In the genomic region with DNA sequence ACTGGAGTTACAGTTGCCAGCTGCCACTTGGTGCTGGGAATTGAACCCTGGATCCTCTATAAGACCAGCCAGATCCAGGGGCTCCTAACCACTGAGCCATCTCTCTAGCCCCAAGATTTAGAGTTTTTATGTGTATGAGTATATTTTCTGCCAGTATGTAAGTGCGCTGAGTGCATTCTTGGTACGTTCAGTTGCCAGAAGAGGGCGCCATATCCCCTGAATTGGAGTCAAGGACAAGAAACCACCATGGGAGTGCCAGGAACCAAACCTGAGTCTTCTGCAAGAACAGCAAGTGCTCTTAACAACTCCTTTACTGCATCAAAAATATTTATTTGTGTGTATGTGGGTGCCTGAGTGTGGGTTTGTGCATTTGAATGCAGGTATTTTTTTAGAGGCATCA, we compare ENCODE assay signal across 8 mouse cellular contexts. TPM values are rescaled to one million over a fixed set of nuclear protein-coding genes. Genes with fewer than 3 reads are reported as not detected.
DNase-seq lines count a peak whose midpoint lies in the region; ATAC-seq and TF ChIP-seq lines count a peak whose summit lies in the region.

No protein-coding gene starts in this region.

- DNase-seq in kidney, adult 11 months, result peak; percentile 53
- DNase-seq in adrenal gland, adult 8-10 months, result peak; percentile 45
- peak; percentile 73 for DNase-seq in liver, adult 2 months (ENCODE audit: extremely low read depth, low read depth, low spot score)

- TF ChIP-seq CTCF in E14TG2a.4 (conservative IDR thresholded peaks at IDR 0.05; ENCODE audit: low read length), result peak; percentile 83
- TF ChIP-seq CTCF in liver, adult 2 months (IDR thresholded peaks at IDR 0.05; ENCODE audit: low read depth, low read length), result peak; percentile 68
- TF ChIP-seq CTCF in small intestine, adult 2 months (IDR thresholded peaks at IDR 0.05; ENCODE audit: extremely low read depth, insufficient read length, insufficient replicate concordance, low read depth, low read length), result peak; percentile 50; the same call in 1 of the 2 replicates

- H3K9ac ChIP-seq in kidney, embryonic 14.5 days (ENCODE audit: low read depth, low read length), result no peak overlapping the region
- no peak overlapping the region for H3K9ac ChIP-seq in liver, adult 2 months (ENCODE audit: low read depth, low read length)

- H3K27me3 ChIP-seq in kidney, embryonic 14.5 days (ENCODE audit: control insufficient read depth, insufficient read depth, low read length), result no peaks in the 10 kb centered on the region
- H3K27me3 ChIP-seq in E14TG2a.4 (ENCODE audit: insufficient read depth, low read length), result no peaks in the 10 kb centered on the region
- no peaks in the 10 kb centered on the region for H3K27me3 ChIP-seq in liver, adult 2 months (ENCODE audit: control insufficient read depth, insufficient read depth, low read length)
- H3K27me3 ChIP-seq in small intestine, adult 2 months (ENCODE audit: control insufficient read depth, insufficient read depth, low read length), result no peaks in the 10 kb centered on the region

- no peak overlapping the region for H3K4me3 ChIP-seq in kidney, embryonic 14.5 days (ENCODE audit: low read length)
- H3K4me3 ChIP-seq in E14TG2a.4 (replicated peaks; ENCODE audit: low read length), result no peak overlapping the region
- no peak overlapping the region for H3K4me3 ChIP-seq in liver, adult 2 months (ENCODE audit: insufficient read depth, low read depth, low read length)
- no peak overlapping the region for H3K4me3 ChIP-seq in small intestine, adult 2 months (ENCODE audit: low read depth, low read length)

- H3K36me3 ChIP-seq in kidney, embryonic 14.5 days (ENCODE audit: control insufficient read depth, insufficient read depth, low read length), result peaks cover 9% of the 10 kb centered on the region
- H3K36me3 ChIP-seq in E14TG2a.4 (ENCODE audit: insufficient read depth, low read length), result peaks cover 17% of the 10 kb centered on the region
- H3K36me3 ChIP-seq in liver, adult 2 months (ENCODE audit: control insufficient read depth, insufficient read depth, low read length), result peaks cover 3% of the 10 kb centered on the region; the same call in 1 of the 2 replicates
- peaks cover 2% of the 10 kb centered on the region; the same call in 1 of the 2 replicates for H3K36me3 ChIP-seq in small intestine, adult 2 months (ENCODE audit: control insufficient read depth, insufficient read depth, low read length)

- WGBS in kidney, embryonic 14.5 days, result 26% methylated on average over 3 of the region's 3 CpGs
- 51% methylated on average over 3 of the region's 3 CpGs for WGBS in liver, adult 2 months
- 26% methylated on average over 3 of the region's 3 CpGs for WGBS in small intestine, adult 2 months

- H3K27ac ChIP-seq in kidney, embryonic 14.5 days (ENCODE audit: low read depth, low read length), result no peak overlapping the region
- H3K27ac ChIP-seq in liver, adult 2 months (replicated peaks; ENCODE audit: insufficient read depth, low read depth, low read length), result no peak overlapping the region
- H3K27ac ChIP-seq in small intestine, adult 2 months (ENCODE audit: insufficient read depth, low read depth, low read length), result no peak overlapping the region

- H3K9me3 ChIP-seq in kidney, embryonic 14.5 days (ENCODE audit: control insufficient read depth, low read length), result no peaks in the 10 kb centered on the region
- H3K9me3 ChIP-seq in E14TG2a.4 (ENCODE audit: low read length), result no peaks in the 10 kb centered on the region

- no peak for ATAC-seq in kidney, embryonic 14.5 days (ENCODE audit: low FRiP score, low TSS enrichment)
- peak; percentile 68 for ATAC-seq in erythroblast, adult 5-6 weeks (replicated peaks; ENCODE audit: low FRiP score, poor library complexity, severe bottlenecking)
- no peak for ATAC-seq in activated CD4-positive, CD25-positive, alpha-beta regulatory T cell, adult 4 months

- H3K4me2 ChIP-seq in kidney, embryonic 14.5 days (replicated peaks; ENCODE audit: low read depth, low read length), result no peak overlapping the region

- no peak for TF ChIP-seq POLR2A in liver, adult 2 months (IDR thresholded peaks at IDR 0.05; ENCODE audit: extremely low read depth, insufficient read depth, low read length)
- TF ChIP-seq POLR2A in small intestine, adult 2 months (IDR thresholded peaks at IDR 0.05; ENCODE audit: low read depth, low read length), result no peak

- H3K79me2 ChIP-seq in liver, adult 2 months (ENCODE audit: control insufficient read depth, insufficient read depth, low read length), result no peaks in the 10 kb centered on the region

- H3K4me1 ChIP-seq in kidney, embryonic 14.5 days (ENCODE audit: control insufficient read depth, insufficient read depth, low read length), result no peaks in the 10 kb centered on the region
- peaks cover 12% of the 10 kb centered on the region for H3K4me1 ChIP-seq in E14TG2a.4 (replicated peaks; ENCODE audit: low read depth, low read length)
- no peaks in the 10 kb centered on the region for H3K4me1 ChIP-seq in liver, adult 2 months (ENCODE audit: control insufficient read depth, insufficient read depth, low read length)
- no peaks in the 10 kb centered on the region for H3K4me1 ChIP-seq in small intestine, adult 2 months (ENCODE audit: control insufficient read depth, insufficient read depth, insufficient read length, low read length)

RNA-seq across cellular contexts. Expression of gene Polr2a, which starts 29.4 kb away (rescaled TPM):
- polyA plus RNA-seq in kidney, embryonic 14.5 days (2014; fragmentation: Nextera tagmentation; extraction: Ambion mirVana), result 30.2 and 58.4 TPM in 2 replicates
- total RNA-seq in adrenal gland, adult 8-10 months (2022), result 100 to 1,000 TPM in 2 of 4 experiments, 10 to 100 TPM in 2; 85.2 to 125 (median 101) TPM
- total RNA-seq in erythroblast, adult 5-6 weeks (2015; ENCODE audit: low replicate concordance), result 56.5 and 58.3 TPM in 2 replicates
- total RNA-seq in erythroblast, adult 5-6 weeks (2017; ENCODE audit: low replicate concordance), result 69.5 and 76.9 TPM in 2 replicates
- total RNA-seq in liver, adult 2 months (2014; rRNA removed), result 10.0 and 12.6 TPM in 2 replicates
- 9.9 and 10.6 TPM in 2 replicates for polyA plus RNA-seq in liver, adult 2 months (2012; rRNA removed)
- polyA plus RNA-seq in small intestine, adult 2 months (2012; rRNA removed), result 22.5 and 62.3 TPM in 2 replicates
- 10 to 100 TPM; 24.0 to 28.8 TPM for polyA plus RNA-seq in activated CD4-positive, CD25-positive, alpha-beta regulatory T cell, adult 4 months (2017; shearing (Covaris generic))

RNA-seq across cellular contexts. Expression of gene Slc35g3, which starts 32.7 kb away (rescaled TPM):
- 0.23 and 0.36 TPM in 2 replicates for polyA plus RNA-seq in kidney, embryonic 14.5 days (2014; fragmentation: Nextera tagmentation; extraction: Ambion mirVana)
- not detected for total RNA-seq in adrenal gland, adult 8-10 months (2022)
- total RNA-seq in erythroblast, adult 5-6 weeks (2015; ENCODE audit: low replicate concordance), result not detected in 2 replicates
- not detected in 2 replicates for total RNA-seq in erythroblast, adult 5-6 weeks (2017; ENCODE audit: low replicate concordance)
- total RNA-seq in liver, adult 2 months (2014; rRNA removed), result not detected in 2 replicates
- not detected in 2 replicates for polyA plus RNA-seq in liver, adult 2 months (2012; rRNA removed)
- polyA plus RNA-seq in small intestine, adult 2 months (2012; rRNA removed), result 0.08 and 0.16 TPM in 2 replicates
- polyA plus RNA-seq in activated CD4-positive, CD25-positive, alpha-beta regulatory T cell, adult 4 months (2017; shearing (Covaris generic)), result not detected

RNA-seq across cellular contexts. Expression of gene Tnfsfm13, which starts 33.2 kb away (rescaled TPM):
- polyA plus RNA-seq in kidney, embryonic 14.5 days (2014; fragmentation: Nextera tagmentation; extraction: Ambion mirVana), result 4.6 and 4.9 TPM in 2 replicates
- 1 to 10 TPM; 3.4 to 8.4 (median 7.9) TPM for total RNA-seq in adrenal gland, adult 8-10 months (2022)
- total RNA-seq in erythroblast, adult 5-6 weeks (2015; ENCODE audit: low replicate concordance), result 0.38 and 4.8 TPM in 2 replicates
- total RNA-seq in erythroblast, adult 5-6 weeks (2017; ENCODE audit: low replicate concordance), result 2.8 and 5.2 TPM in 2 replicates
- total RNA-seq in liver, adult 2 months (2014; rRNA removed), result 2.5 and 3.4 TPM in 2 replicates
- polyA plus RNA-seq in liver, adult 2 months (2012; rRNA removed), result 2.6 and 3.6 TPM in 2 replicates
- 1.8 and 2.3 TPM in 2 replicates for polyA plus RNA-seq in small intestine, adult 2 months (2012; rRNA removed)
- not detected for polyA plus RNA-seq in activated CD4-positive, CD25-positive, alpha-beta regulatory T cell, adult 4 months (2017; shearing (Covaris generic))

RNA-seq across cellular contexts. Expression of gene Tnfsf12, which starts 33.4 kb away (rescaled TPM):
- polyA plus RNA-seq in kidney, embryonic 14.5 days (2014; fragmentation: Nextera tagmentation; extraction: Ambion mirVana), result 6.9 and 8.6 TPM in 2 replicates
- 10 to 100 TPM; 24.1 to 47.6 (median 36.3) TPM for total RNA-seq in adrenal gland, adult 8-10 months (2022)
- total RNA-seq in erythroblast, adult 5-6 weeks (2015; ENCODE audit: low replicate concordance), result 1.3 TPM in 1 of 2 replicates, not detected in the other
- total RNA-seq in erythroblast, adult 5-6 weeks (2017; ENCODE audit: low replicate concordance), result 0.17 and 1.1 TPM in 2 replicates
- 2.6 and 3.0 TPM in 2 replicates for total RNA-seq in liver, adult 2 months (2014; rRNA removed)
- 9.5 and 18.0 TPM in 2 replicates for polyA plus RNA-seq in liver, adult 2 months (2012; rRNA removed)
- 11.9 and 13.7 TPM in 2 replicates for polyA plus RNA-seq in small intestine, adult 2 months (2012; rRNA removed)
- not detected for polyA plus RNA-seq in activated CD4-positive, CD25-positive, alpha-beta regulatory T cell, adult 4 months (2017; shearing (Covaris generic))

RNA-seq across cellular contexts. Expression of gene Zbtb4, which starts 36.6 kb away (rescaled TPM):
- 2.0 and 2.2 TPM in 2 replicates for polyA plus RNA-seq in kidney, embryonic 14.5 days (2014; fragmentation: Nextera tagmentation; extraction: Ambion mirVana)
- total RNA-seq in adrenal gland, adult 8-10 months (2022), result 100 to 1,000 TPM in 2 of 4 experiments, 10 to 100 TPM in 2; 73.0 to 121 (median 97.6) TPM
- 1.7 and 1.9 TPM in 2 replicates for total RNA-seq in erythroblast, adult 5-6 weeks (2015; ENCODE audit: low replicate concordance)
- 0.94 and 2.4 TPM in 2 replicates for total RNA-seq in erythroblast, adult 5-6 weeks (2017; ENCODE audit: low replicate concordance)
- 2.6 and 4.4 TPM in 2 replicates for total RNA-seq in liver, adult 2 months (2014; rRNA removed)
- polyA plus RNA-seq in liver, adult 2 months (2012; rRNA removed), result 8.2 and 9.7 TPM in 2 replicates
- polyA plus RNA-seq in small intestine, adult 2 months (2012; rRNA removed), result 12.1 and 16.5 TPM in 2 replicates
- 1 to 10 TPM; 7.8 to 8.1 TPM for polyA plus RNA-seq in activated CD4-positive, CD25-positive, alpha-beta regulatory T cell, adult 4 months (2017; shearing (Covaris generic))
